Mouse (Mus musculus) erythroblast, adult 5-6 weeks (primary cell): ENCODE measurements around the gene Atp6v0d1. TPM values are rescaled to one million over a fixed set of nuclear protein-coding genes. Genes with fewer than 3 reads are reported as not detected.
A peak's percentile ranks its signal among the peaks of the same experiment; 100 is the strongest.
"Not testable (repeated sequence)": the region's sequence is repeated elsewhere in the genome, so short reads cannot be mapped to it uniquely, and the experiment has no call there.

ENCODE experiments used
- ATAC-seq: replicated peaks from 2 replicates; pipeline ENCODE4 v1.8.0; 2016; ENCODE audit warnings: moderate number of reproducible peaks, mild to moderate bottlenecking, moderate TSS enrichment, inconsistent platforms; ENCODE audit not compliant: poor library complexity, low FRiP score, severe bottlenecking
- total RNA-seq, 2 experiments: library from RNA; stranded (forward) in 1 of 2; stranded (reverse) in 1 of 2; fragments of 150-400 nt in 1 of 2; fragments of 200-764, 138-1000 nt in 1 of 2; gene quantifications; 2 replicates each; pipeline versions ENCODE4 v1.2.3 to v1.2.4; 2015 to 2017; ENCODE audit warnings: low replicate concordance in 2 of 2

Atp6v0d1 gene
- total RNA-seq (2015; ENCODE audit: low replicate concordance) (72.8 and 90.9 TPM in 2 replicates), total RNA-seq (2017; ENCODE audit: low replicate concordance) (46.0 and 50.9 TPM in 2 replicates)

DNA sequence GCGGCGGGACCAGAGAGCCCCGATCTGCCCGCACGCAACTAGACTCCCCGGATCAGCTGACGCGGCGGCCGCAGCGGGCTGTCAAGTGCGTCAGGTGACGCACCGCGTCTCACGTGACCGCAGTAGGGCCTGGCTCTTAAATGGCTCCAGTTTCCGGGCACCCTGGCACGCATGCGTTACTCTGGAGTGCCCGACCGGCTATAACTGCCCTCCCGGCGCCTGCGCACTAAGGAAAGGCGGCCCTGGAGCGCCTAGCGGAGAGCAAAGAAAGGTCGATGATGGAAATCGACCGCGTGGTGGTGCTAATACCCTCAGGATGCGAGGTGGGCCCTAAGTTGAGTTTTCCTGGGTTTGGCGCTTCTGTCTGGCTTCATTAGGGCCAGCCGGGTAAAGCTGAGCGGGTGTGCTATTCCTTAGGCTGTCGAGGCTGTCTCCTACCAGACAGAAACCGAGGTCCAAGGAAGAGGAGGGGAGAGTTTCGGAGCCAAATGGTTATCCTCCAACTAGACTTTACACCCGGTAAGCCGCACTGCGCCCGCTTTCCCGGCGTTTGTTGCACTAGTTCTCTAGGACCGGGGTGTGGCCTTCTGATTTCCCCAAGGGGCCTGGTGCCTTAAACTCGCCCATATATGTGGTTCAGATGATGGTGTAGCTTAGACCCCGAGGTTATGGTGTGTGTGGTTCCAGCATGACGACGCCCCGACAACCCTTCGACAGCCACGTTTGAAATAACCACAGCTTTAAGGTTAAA is at the start of gene Atp6v0d1:
Atp6v0d1 (minus strand) TSS at position 96 of the 751 bp plus-strand sequence.
- ATAC-seq = peak; percentile 92

DNA sequence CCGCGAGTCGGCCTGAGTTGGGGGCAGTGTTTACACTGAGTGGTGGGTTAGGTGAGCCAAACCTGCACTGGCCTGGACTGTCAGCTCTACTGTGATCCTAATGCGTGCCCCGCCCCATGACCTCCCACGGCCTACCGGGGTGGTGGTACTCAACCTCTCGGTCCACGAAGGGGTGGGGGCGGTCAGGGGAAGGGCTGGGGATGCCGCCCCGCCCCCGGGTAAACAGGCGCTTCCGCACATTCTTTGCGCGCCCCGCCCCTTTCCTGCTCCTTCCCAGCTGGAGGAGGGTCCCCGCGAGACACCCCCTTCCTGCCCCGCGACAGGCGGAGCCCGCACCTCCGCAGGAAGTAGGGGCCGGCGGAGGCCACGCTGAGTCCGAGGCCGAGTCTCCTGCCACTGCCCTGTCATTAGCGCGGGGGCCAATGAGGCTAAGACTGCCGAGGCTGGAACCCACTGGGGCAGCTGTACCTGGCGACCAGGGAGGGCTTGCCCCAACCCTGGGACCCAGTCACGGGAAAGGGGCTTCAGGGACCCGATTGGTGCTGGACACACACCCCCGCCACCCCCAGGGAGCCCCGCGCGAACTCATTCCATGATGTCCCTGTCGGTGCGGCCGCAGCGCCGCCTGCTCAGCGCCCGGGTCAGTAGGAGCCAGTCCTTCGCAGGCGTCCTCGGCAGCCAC is 48.1 kb upstream of the Atp6v0d1 start:
- ATAC-seq = no peak

DNA sequence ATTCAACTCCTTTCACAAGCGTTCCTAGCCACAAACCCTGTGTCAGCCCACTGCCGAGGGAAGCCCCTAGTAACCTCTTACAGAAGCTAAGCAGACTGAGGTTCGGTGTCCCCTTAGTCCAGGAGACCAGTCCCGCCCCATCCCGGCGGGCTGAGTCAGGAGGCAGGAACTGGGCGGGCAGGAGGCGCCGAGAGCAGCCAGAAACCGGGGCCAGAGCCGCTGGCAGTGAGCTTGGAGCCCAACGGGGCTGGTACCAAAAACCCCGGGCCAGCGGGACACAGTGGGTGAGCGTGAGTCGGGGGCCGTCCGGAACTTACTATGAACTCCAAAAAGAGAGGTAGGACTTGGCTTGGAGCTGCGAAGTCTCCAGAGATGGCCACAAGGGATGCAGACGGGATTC is 47.2 kb upstream of the Atp6v0d1 start:
- ATAC-seq = no peak

DNA sequence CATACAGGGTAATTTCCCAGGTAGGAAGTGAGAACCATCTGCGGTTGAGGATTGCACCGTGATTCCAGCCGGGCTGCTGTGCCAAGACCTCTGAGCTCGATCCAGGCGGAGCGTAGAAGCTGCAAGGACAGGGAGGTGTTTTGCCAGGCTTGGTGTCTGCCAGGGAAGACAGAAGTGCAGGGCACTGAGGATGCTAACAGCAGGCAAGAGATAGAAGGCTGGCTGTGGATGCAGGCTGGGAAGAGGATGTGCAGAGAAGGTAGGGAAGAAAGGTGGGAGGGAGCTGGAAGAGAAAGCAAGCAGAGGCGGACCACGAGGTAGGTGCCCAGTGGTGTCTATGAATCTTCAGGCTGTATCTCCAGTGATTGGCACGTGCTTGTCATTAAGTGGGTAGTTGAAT is 46.0 kb upstream of the Atp6v0d1 start:
- no peak for ATAC-seq

DNA sequence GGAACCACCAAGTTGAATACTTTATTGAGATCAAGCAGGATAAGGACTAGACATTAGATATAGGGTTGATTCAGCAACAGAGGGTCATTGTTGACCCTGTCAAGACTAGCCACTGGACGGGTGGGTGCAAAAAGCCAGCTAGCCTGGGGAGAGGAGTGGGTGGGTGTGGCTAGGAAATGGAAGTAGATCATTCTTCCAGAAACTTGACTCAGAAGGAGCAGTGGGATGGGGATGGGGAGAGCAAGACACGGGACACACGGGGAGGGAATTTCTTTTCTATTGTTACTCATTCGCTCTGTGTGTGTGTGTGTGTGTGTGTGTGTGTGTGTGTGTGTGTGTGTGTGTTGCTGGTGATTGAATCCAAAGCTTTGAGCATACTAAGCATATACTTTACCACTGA is 43.9 kb upstream of the Atp6v0d1 start:
- no peak for ATAC-seq

DNA sequence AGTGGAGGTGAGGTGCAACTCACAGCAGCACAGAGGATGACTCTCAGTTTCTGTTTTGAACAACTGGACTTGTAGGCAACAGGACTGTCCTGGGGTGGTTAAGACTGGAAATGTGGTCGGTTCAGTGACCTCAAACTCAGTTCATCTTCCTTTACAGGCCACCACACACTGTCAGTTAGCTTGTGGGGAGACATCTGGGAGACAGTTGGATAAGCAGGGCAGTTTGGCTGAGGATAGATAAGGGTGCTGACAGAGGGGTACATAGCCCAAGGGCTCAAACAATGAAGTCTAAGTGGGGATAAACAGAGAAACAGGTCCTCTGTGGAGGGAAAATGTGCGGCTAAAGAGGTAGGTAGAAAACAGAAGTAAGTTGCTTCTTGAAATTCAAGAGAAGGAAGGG is 43.5 kb upstream of the Atp6v0d1 start:
- ATAC-seq = no peak

DNA sequence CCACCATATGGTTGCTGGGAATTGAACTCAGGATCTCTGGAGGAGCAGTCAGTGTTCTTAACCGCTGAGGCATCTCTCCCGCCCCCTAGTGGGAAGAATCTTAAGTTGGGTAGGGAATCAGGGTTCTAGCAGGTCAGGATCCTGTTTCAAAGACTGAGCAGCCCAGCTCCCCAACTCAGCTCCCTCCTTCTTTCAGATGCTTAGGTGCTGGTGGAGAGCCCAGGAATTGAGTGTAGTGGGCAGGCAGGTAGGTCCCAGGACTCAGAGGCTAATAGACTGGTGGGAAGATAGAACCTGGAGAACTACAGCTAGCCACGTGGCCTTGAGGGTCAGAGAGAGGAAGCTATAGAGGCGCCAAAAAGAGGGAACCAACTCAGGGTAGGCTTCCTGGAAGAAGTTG is 41.8 kb upstream of the Atp6v0d1 start:
- ATAC-seq = no peak

DNA sequence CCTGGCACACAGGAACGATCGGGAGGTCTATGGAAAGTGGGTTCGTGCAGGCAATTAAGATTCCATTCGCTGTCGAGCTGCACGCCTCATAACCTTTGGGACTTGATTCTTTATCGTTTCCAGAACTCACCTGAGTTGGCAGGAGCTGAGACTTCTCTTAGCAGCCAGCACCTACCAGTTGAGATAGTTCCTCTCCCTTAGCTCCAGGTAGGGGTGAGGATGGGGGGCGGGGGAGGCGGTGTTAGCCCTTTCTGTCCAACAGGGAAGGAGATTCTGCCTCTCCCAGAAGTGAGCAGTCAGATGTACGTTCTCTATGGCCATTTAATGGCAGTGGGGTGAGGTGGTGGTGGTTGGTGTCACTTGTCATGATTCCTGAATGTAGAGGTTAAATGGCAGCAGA is 41.2 kb upstream of the Atp6v0d1 start:
- ATAC-seq = no peak

DNA sequence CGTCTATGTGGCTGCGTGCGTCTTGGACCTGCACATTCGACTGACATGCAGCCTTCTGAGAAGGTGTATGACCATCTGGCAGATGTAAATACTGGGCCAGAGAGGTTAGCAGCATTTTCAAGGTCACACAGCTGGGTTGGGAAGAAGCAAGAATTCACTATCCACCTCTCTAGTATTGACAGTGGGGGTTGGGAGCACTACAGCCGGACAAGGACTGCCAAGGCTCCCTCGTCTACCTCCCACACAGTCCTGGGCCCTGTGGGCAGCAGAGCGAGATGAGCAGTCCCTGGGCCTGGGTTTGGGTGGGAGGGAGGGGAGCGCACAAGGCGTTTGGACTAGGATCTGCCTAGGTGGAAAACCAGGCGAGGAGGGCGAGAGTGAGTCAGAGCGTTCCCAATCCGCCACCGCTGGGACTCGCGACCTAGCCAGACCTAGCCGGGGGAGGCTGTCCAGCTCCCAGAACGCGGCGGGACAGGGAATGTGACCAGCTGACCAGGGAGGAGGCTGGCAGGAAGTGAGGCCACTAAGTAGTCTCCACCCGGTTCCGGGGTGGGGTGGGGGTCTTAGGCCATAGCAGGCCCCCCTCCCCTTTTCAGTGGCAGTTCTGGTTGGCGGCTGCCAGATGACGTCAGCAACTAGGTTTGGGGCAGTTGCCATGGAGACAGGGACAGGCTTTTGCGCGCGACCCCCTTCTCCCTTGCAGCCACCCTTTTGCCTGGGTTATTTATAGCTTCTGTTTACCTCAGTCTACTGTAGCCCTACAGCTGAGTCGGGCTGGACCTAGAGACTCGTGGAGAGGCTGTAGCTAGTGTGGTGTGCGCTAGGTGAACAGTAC is 40.6 kb upstream of the Atp6v0d1 start:
- ATAC-seq = 0 out of 2 replicates have a peak, but pooled peaks have one; percentile 9

DNA sequence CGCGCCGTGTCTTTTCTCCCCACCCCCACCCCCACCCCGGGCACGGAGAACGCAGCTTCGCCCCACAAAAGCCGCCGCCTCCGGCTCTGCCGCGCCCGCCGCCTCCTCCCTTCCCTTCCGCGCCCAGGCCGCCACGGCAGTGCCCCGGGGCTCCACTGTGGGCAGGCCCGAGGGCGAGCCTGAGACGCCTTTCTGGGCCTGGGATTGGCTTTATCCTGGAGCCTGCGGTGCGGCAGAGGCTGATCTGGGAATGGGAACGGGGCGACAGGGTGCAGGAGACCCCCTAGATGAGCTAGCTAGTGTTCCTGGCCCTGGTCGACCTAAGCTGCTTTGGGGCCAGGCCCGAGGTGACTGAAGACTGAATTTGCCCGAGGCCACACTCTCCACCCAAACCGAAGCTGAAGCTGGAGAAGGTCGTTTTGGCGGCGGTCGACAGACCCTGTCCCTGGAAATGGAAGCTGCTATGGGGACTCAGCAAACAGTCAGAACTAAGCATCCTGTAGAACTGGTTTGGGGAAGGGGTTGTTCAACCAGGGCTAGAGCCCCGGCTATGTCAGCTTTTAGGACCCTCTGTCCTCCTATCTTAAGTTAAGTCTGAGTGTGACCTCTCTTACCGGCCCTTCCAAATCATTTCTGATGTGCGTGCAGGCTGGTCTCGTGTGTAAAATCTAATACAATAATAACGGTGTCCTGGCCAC is 39.8 kb upstream of the Atp6v0d1 start:
- ATAC-seq = peak; percentile 47

DNA sequence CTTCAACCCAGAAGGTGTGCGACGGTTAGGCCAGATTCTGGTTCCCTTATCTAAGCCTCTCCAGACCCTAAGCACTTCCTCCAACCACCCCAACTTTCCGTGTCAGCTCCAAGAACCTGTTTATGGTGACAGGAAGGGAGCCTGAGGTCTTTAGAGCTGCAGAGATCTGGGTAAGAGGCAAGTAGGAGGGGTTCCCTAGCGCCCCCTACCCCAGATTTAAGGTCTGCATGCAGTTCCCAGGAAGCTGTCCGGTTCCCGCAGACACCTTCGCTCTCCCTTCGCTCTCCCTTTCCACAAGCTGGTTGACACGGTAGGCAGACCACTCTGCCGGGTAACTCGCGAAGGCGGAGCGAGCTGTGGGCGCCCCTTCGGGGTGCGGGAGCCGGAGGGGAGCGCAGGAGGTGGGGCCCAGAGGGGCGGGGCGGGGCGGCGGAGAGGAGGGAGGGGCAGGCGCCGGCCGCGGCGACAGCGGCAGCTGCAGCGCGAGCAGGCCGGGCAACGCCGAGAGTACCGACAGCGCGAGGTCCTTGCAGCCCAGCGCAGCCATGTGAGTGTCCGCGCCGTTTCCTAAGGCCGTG is 39.0 kb upstream of the Atp6v0d1 start, which contains the start of gene Ripor1:
Ripor1 (plus strand) TSS at position 452 of the 578 bp plus-strand sequence.
- peak; percentile 67 for ATAC-seq

DNA sequence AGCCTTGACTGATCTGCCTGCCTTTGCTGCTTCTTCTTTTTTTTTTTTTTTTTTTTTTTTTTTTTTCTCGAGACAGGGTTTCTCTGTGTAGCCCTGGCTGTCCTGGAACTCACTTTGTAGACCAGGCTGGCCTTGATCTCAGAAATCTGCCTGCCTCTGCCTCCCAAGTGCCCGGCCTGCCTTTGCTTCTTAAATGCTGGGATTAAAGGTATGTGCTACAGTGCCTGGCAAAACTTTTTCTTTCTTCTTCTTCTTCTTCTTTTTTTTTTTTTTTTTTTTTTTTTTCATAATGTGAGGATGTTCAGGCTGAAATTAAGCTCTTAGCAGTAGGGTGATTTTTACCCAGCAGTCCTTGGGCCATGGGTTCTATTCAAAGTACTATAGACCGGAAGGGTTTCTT is 36.7 kb upstream of the Atp6v0d1 start:
- not testable (repeated sequence) for ATAC-seq

DNA sequence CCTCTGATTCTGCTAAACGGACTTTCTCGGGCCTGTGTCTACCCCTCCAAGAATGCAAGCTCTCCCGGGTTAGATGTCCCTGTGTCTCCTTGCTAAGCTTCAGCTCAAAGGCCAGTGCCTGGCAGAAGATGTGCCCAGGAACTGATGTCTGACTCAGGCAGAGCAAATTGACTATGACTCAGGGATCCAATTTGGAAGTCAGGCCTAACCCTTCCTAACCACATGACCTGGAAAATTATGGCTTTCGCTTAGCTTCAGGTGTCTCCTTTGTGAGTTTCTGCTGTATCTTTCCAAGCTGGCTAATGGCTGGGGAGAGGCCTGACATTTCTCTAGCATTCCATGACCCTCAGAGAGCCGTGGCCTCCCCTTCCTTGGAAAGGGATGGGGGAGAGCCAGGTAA is 35.5 kb upstream of the Atp6v0d1 start:
- ATAC-seq = no peak

DNA sequence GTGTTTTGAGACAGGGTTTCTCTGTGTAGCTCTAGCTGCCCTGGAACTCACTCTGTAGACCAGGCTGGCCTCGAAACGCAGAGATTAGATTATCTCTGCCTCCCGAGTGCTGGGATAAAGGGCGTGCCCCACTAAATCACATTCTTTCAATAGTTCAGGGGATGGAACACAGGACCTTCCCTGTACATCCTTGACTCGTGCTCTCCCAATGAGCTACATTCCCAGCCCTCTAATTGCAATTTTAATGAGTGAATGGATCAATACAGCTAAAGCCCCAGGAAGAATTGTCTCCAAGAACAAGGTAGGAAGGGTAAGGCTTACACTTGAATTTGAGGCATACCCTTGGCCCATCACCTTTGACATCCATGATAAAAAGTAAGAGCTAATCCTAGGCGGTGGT is 32.9 kb upstream of the Atp6v0d1 start:
- ATAC-seq = no peak

DNA sequence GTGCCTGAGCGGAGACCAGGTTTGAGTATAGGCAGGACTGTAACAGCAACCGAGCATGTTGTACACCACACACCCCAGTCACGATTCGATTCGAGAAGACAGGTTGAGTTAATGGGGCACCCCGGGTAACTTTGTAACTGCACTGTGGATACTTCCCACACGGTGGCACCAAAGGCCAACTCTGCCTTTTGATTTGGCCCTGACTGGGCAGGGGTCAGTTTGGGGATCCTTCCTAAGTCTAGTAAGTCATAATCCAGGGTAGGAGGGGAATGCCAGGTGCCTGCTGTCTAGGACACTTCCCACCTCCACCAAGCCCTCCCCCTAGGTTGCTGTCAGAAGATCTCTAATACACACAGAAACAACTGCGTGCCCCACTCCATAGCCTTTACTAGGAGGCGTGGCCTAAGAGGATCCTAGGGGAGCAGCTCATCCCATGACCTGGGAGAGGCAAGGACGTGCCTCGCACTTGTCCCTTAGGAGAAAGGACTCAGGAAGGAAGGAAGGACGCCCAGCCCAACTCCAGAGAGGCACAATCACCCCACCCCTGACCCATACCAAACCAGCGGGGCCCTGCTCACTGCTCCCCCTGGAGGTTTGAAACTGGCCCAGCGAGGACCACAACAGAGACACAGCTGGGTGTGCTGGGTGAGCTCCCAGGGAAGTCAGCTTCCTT is 30.7 kb upstream of the Atp6v0d1 start:
- ATAC-seq = peak; percentile 87

DNA sequence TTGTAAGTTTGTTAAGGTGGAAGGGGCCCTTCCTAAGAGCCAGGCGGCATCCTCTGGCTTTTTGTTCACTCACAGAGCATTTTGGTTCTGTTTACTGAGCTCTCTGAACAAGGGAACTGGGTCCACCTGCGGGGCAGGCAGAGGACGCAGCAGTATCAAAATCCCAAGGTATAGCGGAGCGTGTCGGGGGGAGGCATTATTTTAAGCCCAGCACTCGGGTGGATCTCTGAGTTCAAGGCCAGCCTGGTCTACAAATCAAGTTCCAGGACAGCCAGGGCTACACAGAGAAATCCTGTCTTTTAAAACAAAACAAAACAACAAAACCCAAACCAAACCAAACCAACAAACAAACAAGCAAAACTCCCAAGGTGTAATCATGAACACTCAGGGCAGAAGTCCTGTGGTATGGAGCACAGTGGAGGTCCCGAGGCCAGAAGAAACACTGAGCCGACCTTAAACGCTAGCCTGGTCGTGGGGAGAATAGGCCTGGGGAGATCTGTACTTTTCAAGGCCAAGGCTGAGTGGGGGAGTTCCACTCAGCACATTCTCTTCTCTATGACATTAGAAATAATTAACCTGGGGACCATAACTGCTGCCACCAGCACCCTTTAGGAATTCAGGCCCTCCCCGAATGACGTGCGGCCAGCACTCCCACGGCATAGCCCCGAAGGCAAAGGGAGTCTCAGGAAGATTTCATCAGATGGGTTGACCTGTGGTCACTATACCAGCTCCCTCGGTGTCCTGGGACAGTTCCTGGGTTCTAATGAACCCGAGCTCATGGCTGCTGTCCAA is 28.8 kb upstream of the Atp6v0d1 start:
- no peak for ATAC-seq

DNA sequence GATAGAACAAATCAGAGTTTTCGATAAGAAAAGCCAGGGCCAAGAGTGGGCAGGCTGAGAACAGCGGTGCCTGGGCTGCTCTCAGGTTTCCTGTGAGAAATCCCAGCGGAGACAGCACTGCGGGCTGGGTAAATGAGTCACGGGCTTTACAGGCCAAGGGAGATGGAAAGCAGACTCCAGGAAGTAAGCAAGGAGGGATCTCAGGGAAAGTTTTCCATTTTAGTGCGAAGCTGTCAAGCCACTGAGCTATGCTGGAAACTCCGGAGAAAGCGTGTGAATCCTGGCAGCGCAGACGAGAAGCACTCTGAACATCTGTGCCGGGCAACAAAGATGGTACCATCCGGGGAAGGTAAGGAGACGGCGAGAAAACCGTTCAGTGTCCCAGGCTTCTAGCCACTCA is 28.0 kb upstream of the Atp6v0d1 start:
- ATAC-seq = no peak

DNA sequence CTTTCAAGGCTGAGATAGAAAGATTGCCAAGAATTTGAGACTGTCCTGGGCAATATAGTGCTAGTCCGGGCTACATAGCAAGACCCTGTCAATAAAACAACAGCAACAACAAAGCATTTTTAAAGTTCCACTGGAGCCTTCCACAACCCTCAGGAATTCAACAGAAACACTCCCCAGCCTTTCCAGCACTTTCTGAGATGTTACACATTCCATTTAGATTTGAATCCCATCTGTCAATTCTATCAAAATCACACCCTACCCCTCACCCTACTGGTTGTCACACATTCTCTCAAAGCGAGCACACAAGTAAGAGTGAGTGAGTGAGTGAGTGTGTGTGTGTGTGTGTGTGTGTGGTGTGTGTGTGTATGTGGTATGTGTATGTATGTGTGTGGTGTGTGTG is 26.6 kb upstream of the Atp6v0d1 start:
- ATAC-seq = no peak
